Mouse (Mus musculus) myocyte (in vitro differentiated cells): ENCODE measurements at regions not wholly inside any gene's neighbourhood (a gene's known extent, or its start where the extent isn't known, plus 50 kb on each side); places are given as distances from the start of the nearest gene placed in this dataset.

ENCODE experiments used
- CEBPB ChIP-seq: IDR thresholded peaks from 2 replicates; pipeline ENCODE4 v1.6.1; 2011; ENCODE audit warnings: mild to moderate bottlenecking, moderate library complexity; ENCODE audit not compliant: poor library complexity, insufficient read depth, severe bottlenecking
- E2F4 ChIP-seq: IDR thresholded peaks from one replicate; pipeline ENCODE4 v1.6.1; 2011; ENCODE audit warnings: mild to moderate bottlenecking, control low read depth, moderate library complexity; ENCODE audit not compliant: insufficient read depth
- MYOD1 ChIP-seq, 3 experiments: IDR thresholded peaks; one replicate each; pipeline ENCODE4 v1.6.1; 2011; ENCODE audit warnings: control low read depth in 2 of 3, low read depth in 2 of 3, mild to moderate bottlenecking in 2 of 3, moderate library complexity in 1 of 3; ENCODE audit not compliant: insufficient read length in 2 of 3, control insufficient read depth in 1 of 3
- MYOG ChIP-seq, 3 experiments: IDR thresholded peaks; one replicate each; pipeline ENCODE4 v1.6.1; 2011; ENCODE audit warnings: control low read depth in 2 of 3, low read depth in 2 of 3, mild to moderate bottlenecking in 2 of 3; ENCODE audit not compliant: insufficient read length in 2 of 3, control insufficient read depth in 1 of 3, insufficient read depth in 1 of 3
- POLR2A ChIP-seq: IDR thresholded peaks from one replicate; pipeline ENCODE4 v1.6.1; 2011; ENCODE audit warnings: low read depth, mild to moderate bottlenecking, control low read depth, moderate library complexity; ENCODE audit not compliant: insufficient read length
- REST ChIP-seq: IDR thresholded peaks from one replicate; pipeline ENCODE4 v1.6.1; 2011; ENCODE audit warnings: mild to moderate bottlenecking, control low read depth, moderate library complexity; ENCODE audit not compliant: insufficient read depth, insufficient read length
- SRF ChIP-seq: IDR thresholded peaks from one replicate; pipeline ENCODE4 v1.6.1; 2011; ENCODE audit warnings: low read depth; ENCODE audit not compliant: control insufficient read depth, insufficient read length
- TCF12 ChIP-seq: IDR thresholded peaks from one replicate; pipeline ENCODE4 v1.6.1; 2011; ENCODE audit warnings: mild to moderate bottlenecking, control low read depth; ENCODE audit not compliant: poor library complexity, insufficient read depth, severe bottlenecking
- USF1 ChIP-seq: IDR thresholded peaks from one replicate; pipeline ENCODE4 v1.6.1; 2011; ENCODE audit warnings: low read depth, mild to moderate bottlenecking, control low read depth, moderate library complexity

GRCm38 (mm10) chr13:107587678-107588077 lies 456.6 kb upstream of the Smim15 start:
- no peak for TF ChIP-seq TCF12
- TF ChIP-seq MYOD1 (IDR thresholded peaks at IDR 0.05; ENCODE audit: control insufficient read depth in 1 of 3, insufficient read length in 2 of 3, low read depth in 2 of 3): no peak
- no peak for TF ChIP-seq POLR2A
- no peak for TF ChIP-seq USF1
- TF ChIP-seq E2F4: no peak
- TF ChIP-seq REST: no peak
- TF ChIP-seq MYOG (IDR thresholded peaks at IDR 0.05; ENCODE audit: control insufficient read depth in 1 of 3, insufficient read depth in 1 of 3, insufficient read length in 2 of 3, low read depth in 2 of 3): no peak
- no peak for TF ChIP-seq SRF
- no peak for TF ChIP-seq CEBPB
